Mouse (Mus musculus) embryonic stem cell, embryonic (primary cell): Measurements from ENCODE around the gene Dock2.

Experiments used
- CTCF ChIA-PET, 4 experiments: fragments of 300-600 bp in 2 of 4; fragments of 350-600 bp in 2 of 4; sonication (Branson Sonifier 250); formaldehyde crosslinking; loops; one replicate each; lab custom pipeline; 2022; ENCODE audit warnings: inconsistent platforms in 2 of 4; lab: Charles Lee
- POLR2A ChIA-PET, 4 experiments: fragments of 300-600 bp in 2 of 4; fragments of 350-600 bp in 2 of 4; sonication (Branson Sonifier 250); formaldehyde crosslinking; loops; one replicate each; lab custom pipeline; 2022; ENCODE audit warnings: antibody characterized with exemption in 4 of 4, inconsistent platforms in 1 of 4; lab: Charles Lee

Dock2 gene

GRCm38 (mm10) chr11:34707360-34707759, 76.3 kb downstream of the Dock2 start:
- ChIA-PET POLR2A (no interaction called here), CTCF (no interaction called here)

- POLR2A ChIA-PET = interaction anchor here in 1 of 4 experiments (0.7 to 1.4 kb wide), 3 partner anchors 16 to 1163 kb away, joined by 3 to 4 read pairs (median 3); no protein-coding TSS in a partner anchor
- CTCF ChIA-PET = interaction anchor here in 3 of 4 experiments (0.6 to 1.2 kb wide), 11 partner anchors 10 to 1810 kb away, joined by 3 to 4 read pairs (median 3); no protein-coding TSS in a partner anchor
Observed at GRCm38 (mm10) chr11:34705108-34705446, 78.6 kb downstream of the Dock2 start.

GRCm38 (mm10) chr11:34704384-34705107, 79.1 kb downstream of the Dock2 start:
- CTCF ChIA-PET = interaction anchor here in 3 of 4 experiments (0.6 to 1.2 kb wide), 10 partner anchors 10 to 1811 kb away, joined by 3 to 4 read pairs (median 3); no protein-coding TSS in a partner anchor
- POLR2A ChIA-PET = interaction anchor here in 1 of 4 experiments (1.1 to 1.4 kb wide), 2 partner anchors 16 to 23 kb away, joined by 3 to 4 read pairs; no protein-coding TSS in a partner anchor

GRCm38 (mm10) chr11:34703851-34704250, 79.8 kb downstream of the Dock2 start:
- CTCF ChIA-PET = no interaction called here
- POLR2A ChIA-PET = no interaction called here

DNA sequence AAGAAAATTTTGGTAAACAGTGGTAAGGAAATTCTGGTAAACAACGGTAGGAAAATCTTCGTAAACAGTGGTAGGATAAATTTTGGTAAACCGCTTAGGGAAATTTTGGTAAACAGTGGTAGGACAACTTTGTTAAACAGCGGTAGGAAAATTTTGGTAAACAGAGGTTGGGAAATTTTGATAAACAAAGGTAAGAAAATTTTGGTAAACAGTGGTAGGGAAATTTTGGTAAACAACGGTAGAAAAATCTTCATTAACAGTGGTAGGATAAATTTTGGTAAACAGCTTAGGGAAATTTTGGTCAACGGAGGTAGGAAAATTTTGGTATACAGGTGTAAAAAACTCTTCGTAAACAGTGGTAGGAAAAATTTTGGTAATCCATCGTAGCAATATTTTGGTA, 101.9 kb downstream of the Dock2 start:
- POLR2A ChIA-PET = interaction anchor here in 2 of 4 experiments (0.6 to 0.8 kb wide), 2 partner anchors 23 to 93 kb away, joined by 3 to 8 read pairs; no protein-coding TSS in a partner anchor
- CTCF ChIA-PET = interaction anchor here in 2 of 4 experiments (0.6 kb wide), 2 partner anchors 24 to 82 kb away, joined by 3 read pairs; no protein-coding TSS in a partner anchor

DNA sequence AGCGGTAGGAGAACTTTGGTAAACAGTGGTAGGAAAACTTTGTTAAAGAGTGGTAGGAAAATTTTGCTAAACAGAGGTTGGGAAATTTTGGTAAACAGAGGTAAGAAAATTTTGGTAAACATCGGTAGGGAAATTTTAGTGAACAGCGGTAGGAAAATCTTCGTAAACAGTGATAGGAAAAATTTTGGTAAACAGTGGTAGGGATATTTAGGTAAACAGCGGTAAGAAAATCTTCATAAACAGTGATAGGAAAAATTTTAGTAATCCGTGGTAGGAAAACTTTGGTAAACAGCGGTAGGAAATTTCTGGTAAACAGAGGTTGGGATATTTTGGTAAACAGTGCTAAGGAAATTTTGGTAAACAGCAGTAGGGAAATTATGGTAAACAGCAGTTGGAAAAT, 239.1 kb downstream of the Dock2 start:
- POLR2A ChIA-PET = no interaction called here
- CTCF ChIA-PET = no interaction called here

- CTCF ChIA-PET = no interaction called here
Observed at GRCm38 (mm10) chr11:34532131-34532530, 251.6 kb downstream of the Dock2 start.

GRCm38 (mm10) chr11:34530971-34531370, 252.7 kb downstream of the Dock2 start:
- ChIA-PET CTCF (no interaction called here), POLR2A (no interaction called here)

More at GRCm38 (mm10) chr11:34532131-34532530, 251.6 kb downstream of the Dock2 start:
- POLR2A ChIA-PET = no interaction called here

- POLR2A ChIA-PET = no interaction called here
Observed at GRCm38 (mm10) chr11:34528006-34528405, 255.7 kb downstream of the Dock2 start.

GRCm38 (mm10) chr11:34527238-34527637, 256.5 kb downstream of the Dock2 start:
- CTCF ChIA-PET = no interaction called here

More at GRCm38 (mm10) chr11:34528006-34528405, 255.7 kb downstream of the Dock2 start:
- CTCF ChIA-PET = no interaction called here

GRCm38 (mm10) chr11:34525096-34525891, 258.4 kb downstream of the Dock2 start:
- ChIA-PET POLR2A (no interaction called here), CTCF (no interaction called here)

More at GRCm38 (mm10) chr11:34527238-34527637, 256.5 kb downstream of the Dock2 start:
- POLR2A ChIA-PET = no interaction called here

DNA sequence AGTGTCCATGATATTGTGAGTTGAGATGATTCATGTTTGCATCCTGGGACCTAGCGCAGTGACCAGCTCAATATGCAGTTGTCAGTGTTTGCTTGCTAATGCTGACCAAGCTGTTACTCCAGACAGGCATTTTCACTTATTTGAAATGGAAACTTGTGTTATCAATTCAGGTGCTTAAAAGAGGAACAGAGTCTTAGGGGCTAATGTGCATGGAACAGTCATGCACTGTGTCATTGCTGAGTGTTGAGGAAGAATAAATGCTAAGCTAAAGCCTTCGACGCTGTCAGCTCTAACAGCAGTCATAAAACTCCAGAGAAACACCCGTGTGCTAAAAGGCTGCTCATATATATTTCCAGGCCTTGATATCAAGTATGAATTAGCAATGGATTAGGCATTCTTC, 259.1 kb downstream of the Dock2 start:
- POLR2A ChIA-PET = no interaction called here
- CTCF ChIA-PET = no interaction called here

GRCm38 (mm10) chr11:34518566-34518965, 265.1 kb downstream of the Dock2 start:
- ChIA-PET CTCF (no interaction called here), POLR2A (no interaction called here)

- POLR2A ChIA-PET = no interaction called here
- CTCF ChIA-PET = no interaction called here
Observed at GRCm38 (mm10) chr11:34516971-34517370, 266.7 kb downstream of the Dock2 start.

DNA sequence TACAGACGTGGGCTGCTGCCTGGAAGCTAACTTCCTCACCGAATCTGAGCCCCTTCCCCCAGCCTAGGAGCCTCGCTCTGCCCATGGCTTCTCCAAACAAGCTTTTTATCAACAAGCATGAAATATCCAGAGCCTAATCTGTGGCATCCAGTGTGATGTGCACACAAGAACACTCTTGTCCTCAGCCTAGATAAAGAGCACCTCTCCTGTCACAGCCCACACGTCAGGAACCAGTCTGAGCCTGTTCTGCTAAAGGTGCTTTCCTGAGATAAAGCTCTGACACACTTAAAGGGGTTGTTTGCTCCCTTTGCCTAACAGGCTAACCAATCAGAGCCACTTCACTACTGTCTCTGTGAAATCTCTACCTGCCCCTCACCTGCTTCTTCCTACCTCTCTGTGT, 268.4 kb downstream of the Dock2 start:
- CTCF ChIA-PET = interaction anchor here in 1 of 4 experiments (0.7 kb wide), 1 partner anchor 374 kb away, joined by 3 read pairs; no protein-coding TSS in a partner anchor
- POLR2A ChIA-PET = no interaction called here

- ChIA-PET POLR2A (no interaction called here), CTCF (no interaction called here)
Observed at GRCm38 (mm10) chr11:34506390-34506789, 277.3 kb downstream of the Dock2 start.

GRCm38 (mm10) chr11:34499663-34500062, 284.0 kb downstream of the Dock2 start:
- POLR2A ChIA-PET = interaction anchor here in 1 of 4 experiments (1.6 kb wide), 1 partner anchor 11 kb away, joined by 4 read pairs; no protein-coding TSS in a partner anchor
- CTCF ChIA-PET = no interaction called here

DNA sequence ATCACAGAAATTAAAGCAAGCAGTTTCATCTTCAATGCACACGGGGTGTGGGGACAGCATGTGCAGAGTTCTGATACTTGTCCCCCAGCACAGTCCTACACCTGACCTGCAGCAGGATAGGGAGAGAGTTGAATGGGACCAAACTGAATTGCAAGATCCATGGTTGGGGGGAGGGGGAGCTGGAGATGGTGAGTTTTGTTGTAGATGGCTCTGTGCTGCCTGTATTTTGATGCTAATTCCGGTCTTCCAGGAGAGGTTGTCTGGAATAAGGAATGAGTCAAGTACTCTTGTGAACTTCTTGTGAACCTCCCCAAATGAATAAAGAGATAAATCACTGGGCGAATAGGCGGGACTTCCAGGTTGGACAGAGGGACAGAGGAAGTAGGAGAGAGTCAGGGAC, 289.0 kb downstream of the Dock2 start:
- POLR2A ChIA-PET = interaction anchor here in 2 of 4 experiments (0.7 to 1.5 kb wide), 5 partner anchors 9 to 83 kb away, joined by 3 to 6 read pairs (median 3); no protein-coding TSS in a partner anchor
- CTCF ChIA-PET = interaction anchor here in 2 of 4 experiments (0.6 to 1.2 kb wide), 2 partner anchors 19 to 181 kb away, joined by 3 to 6 read pairs; no protein-coding TSS in a partner anchor

DNA sequence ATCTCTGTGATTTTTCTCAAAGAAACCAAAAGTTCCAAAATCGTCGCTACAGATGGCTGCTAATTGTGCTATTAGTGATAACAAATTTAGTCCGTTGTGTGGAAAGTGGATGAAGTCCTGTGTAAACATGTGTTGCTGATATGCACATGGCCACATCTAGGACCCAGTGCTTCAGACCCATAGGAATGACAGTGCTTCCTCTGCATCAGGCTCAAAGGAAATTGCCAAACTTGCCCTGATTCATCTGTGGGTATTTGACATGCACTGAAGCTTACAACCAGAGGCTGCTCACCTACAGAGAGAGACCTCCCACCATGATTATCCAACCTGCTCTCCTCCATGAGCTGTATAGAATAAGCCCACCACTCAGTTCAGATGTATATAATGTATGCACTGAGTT, 290.7 kb downstream of the Dock2 start:
- CTCF ChIA-PET = no interaction called here
- POLR2A ChIA-PET = no interaction called here

- CTCF ChIA-PET = no interaction called here
- POLR2A ChIA-PET = no interaction called here
Observed at GRCm38 (mm10) chr11:34492223-34492622, 291.5 kb downstream of the Dock2 start.
